Mouse (Mus musculus): Measurements from ENCODE around the gene Gja4. TPM values are rescaled to one million over a fixed set of nuclear protein-coding genes. Genes with fewer than 3 reads are reported as not detected.

Gene Gja4
- total and polyA plus RNA-seq, 2 experiments from 2014 or later = 20.5 to 20.8 TPM

- H3K36me3 ChIP-seq (ENCODE audit: insufficient read depth, low read length) = no peaks in the 10 kb centered on the region
- ATAC-seq = no peak
- H3K9ac ChIP-seq (replicated peaks; ENCODE audit: low read length) = no peak overlapping the region
- no peak overlapping the region for H3K4me2 ChIP-seq (ENCODE audit: low read depth, low read length)
- no peaks in the 10 kb centered on the region for H3K9me3 ChIP-seq (ENCODE audit: low read length)
- no peak overlapping the region for H3K4me3 ChIP-seq (ENCODE audit: low read length)
- DNase-seq (ENCODE audit: low spot score) = no peak
- 82% methylated on average over 6 of the region's 6 CpGs for WGBS
- no peak overlapping the region for H3K27ac ChIP-seq
- no peaks in the 10 kb centered on the region for H3K27me3 ChIP-seq (ENCODE audit: insufficient read depth, low read length)
- H3K4me1 ChIP-seq (ENCODE audit: insufficient read depth, low read length) = no peaks in the 10 kb centered on the region
- no peak for TF ChIP-seq CTCF (IDR thresholded peaks at IDR 0.05; ENCODE audit: low read depth)
Measured at GRCm38 (mm10) chr4:127289039-127289548, 24.7 kb downstream of the Gja4 start.

- 76% methylated on average over 4 of the region's 4 CpGs for WGBS
- Histone ChIP-seq H3K9ac (replicated peaks; ENCODE audit: low read length) (no peak overlapping the region), H3K4me3 (ENCODE audit: low read length) (no peak overlapping the region), H3K27ac (no peak overlapping the region), H3K4me2 (ENCODE audit: low read depth, low read length) (no peak overlapping the region), H3K4me1 (ENCODE audit: insufficient read depth, low read length) (no peaks in the 10 kb centered on the region), H3K36me3 (ENCODE audit: insufficient read depth, low read length) (no peaks in the 10 kb centered on the region), H3K27me3 (ENCODE audit: insufficient read depth, low read length) (no peaks in the 10 kb centered on the region), H3K9me3 (ENCODE audit: low read length) (no peaks in the 10 kb centered on the region)
- no peak for DNase-seq (ENCODE audit: low spot score)
- no peak for ATAC-seq
- TF ChIP-seq CTCF (IDR thresholded peaks at IDR 0.05; ENCODE audit: low read depth) = no peak
Measured at GRCm38 (mm10) chr4:127286907-127287306, 26.9 kb downstream of the Gja4 start.

GRCm38 (mm10) chr4:127279241-127279640, 34.6 kb downstream of the Gja4 start:
- Histone ChIP-seq H3K9me3 (ENCODE audit: low read length) (no peaks in the 10 kb centered on the region), H3K4me2 (ENCODE audit: low read depth, low read length) (no peak overlapping the region), H3K36me3 (ENCODE audit: insufficient read depth, low read length) (no peaks in the 10 kb centered on the region), H3K4me1 (ENCODE audit: insufficient read depth, low read length) (no peaks in the 10 kb centered on the region), H3K4me3 (ENCODE audit: low read length) (no peak overlapping the region), H3K9ac (replicated peaks; ENCODE audit: low read length) (no peak overlapping the region), H3K27ac (no peak overlapping the region), H3K27me3 (ENCODE audit: insufficient read depth, low read length) (no peaks in the 10 kb centered on the region)
- TF ChIP-seq CTCF (IDR thresholded peaks at IDR 0.05; ENCODE audit: low read depth) = no peak
- no peak for DNase-seq (ENCODE audit: low spot score)
- 83% methylated on average over 9 of the region's 9 CpGs for WGBS
- no peak for ATAC-seq

- H3K9me3 ChIP-seq (ENCODE audit: low read length) = no peaks in the 10 kb centered on the region
- no peaks in the 10 kb centered on the region for H3K4me1 ChIP-seq (ENCODE audit: insufficient read depth, low read length)
- H3K9ac ChIP-seq (replicated peaks; ENCODE audit: low read length) = no peak overlapping the region
- H3K4me2 ChIP-seq (ENCODE audit: low read depth, low read length) = no peak overlapping the region
- ATAC-seq = no peak
- no peak overlapping the region for H3K27ac ChIP-seq
- H3K27me3 ChIP-seq (ENCODE audit: insufficient read depth, low read length) = no peaks in the 10 kb centered on the region
- TF ChIP-seq CTCF (IDR thresholded peaks at IDR 0.05; ENCODE audit: low read depth) = no peak
- no peak overlapping the region for H3K4me3 ChIP-seq (ENCODE audit: low read length)
- 67% methylated on average over 9 of the region's 9 CpGs for WGBS
- H3K36me3 ChIP-seq (ENCODE audit: insufficient read depth, low read length) = no peaks in the 10 kb centered on the region
- DNase-seq (ENCODE audit: low spot score) = no peak
Measured at GRCm38 (mm10) chr4:127278451-127279001, 35.3 kb downstream of the Gja4 start.

- H3K36me3 ChIP-seq (ENCODE audit: insufficient read depth, low read length) = no peaks in the 10 kb centered on the region
- TF ChIP-seq CTCF (IDR thresholded peaks at IDR 0.05; ENCODE audit: low read depth) = no peak
- H3K4me3 ChIP-seq (ENCODE audit: low read length) = no peak overlapping the region
- no peaks in the 10 kb centered on the region for H3K9me3 ChIP-seq (ENCODE audit: low read length)
- WGBS = 43% methylated on average over 5 of the region's 5 CpGs
- no peaks in the 10 kb centered on the region for H3K27me3 ChIP-seq (ENCODE audit: insufficient read depth, low read length)
- DNase-seq (ENCODE audit: low spot score) (no peak), ATAC-seq (no peak)
- no peak overlapping the region for H3K4me2 ChIP-seq (ENCODE audit: low read depth, low read length)
- H3K9ac ChIP-seq (replicated peaks; ENCODE audit: low read length) = no peak overlapping the region
- no peak overlapping the region for H3K27ac ChIP-seq
- H3K4me1 ChIP-seq (ENCODE audit: insufficient read depth, low read length) = no peaks in the 10 kb centered on the region
Measured at GRCm38 (mm10) chr4:127264183-127264554, 49.7 kb downstream of the Gja4 start.

GRCm38 (mm10) chr4:127263438-127264182, 50.2 kb downstream of the Gja4 start:
- no peak overlapping the region for H3K27ac ChIP-seq
- TF ChIP-seq CTCF (IDR thresholded peaks at IDR 0.05; ENCODE audit: low read depth) = no peak
- H3K36me3 ChIP-seq (ENCODE audit: insufficient read depth, low read length) = no peaks in the 10 kb centered on the region
- no peaks in the 10 kb centered on the region for H3K27me3 ChIP-seq (ENCODE audit: insufficient read depth, low read length)
- no peak overlapping the region for H3K4me3 ChIP-seq (ENCODE audit: low read length)
- no peak for ATAC-seq
- DNase-seq (ENCODE audit: low spot score) = no peak
- no peaks in the 10 kb centered on the region for H3K9me3 ChIP-seq (ENCODE audit: low read length)
- H3K9ac ChIP-seq (replicated peaks; ENCODE audit: low read length) = no peak overlapping the region
- no peak overlapping the region for H3K4me2 ChIP-seq (ENCODE audit: low read depth, low read length)
- 57% methylated on average over 19 of the region's 19 CpGs for WGBS
- H3K4me1 ChIP-seq (ENCODE audit: insufficient read depth, low read length) = no peaks in the 10 kb centered on the region

GRCm38 (mm10) chr4:127261601-127262000, 52.2 kb downstream of the Gja4 start:
- H3K9ac ChIP-seq (replicated peaks; ENCODE audit: low read length) = no peak overlapping the region
- no peaks in the 10 kb centered on the region for H3K4me1 ChIP-seq (ENCODE audit: insufficient read depth, low read length)
- H3K4me3 ChIP-seq (ENCODE audit: low read length) = no peak overlapping the region
- H3K9me3 ChIP-seq (ENCODE audit: low read length) = no peaks in the 10 kb centered on the region
- no peak for TF ChIP-seq CTCF (IDR thresholded peaks at IDR 0.05; ENCODE audit: low read depth)
- no peaks in the 10 kb centered on the region for H3K36me3 ChIP-seq (ENCODE audit: insufficient read depth, low read length)
- DNase-seq (ENCODE audit: low spot score) (no peak), ATAC-seq (no peak)
- H3K27ac ChIP-seq = no peak overlapping the region
- H3K27me3 ChIP-seq (ENCODE audit: insufficient read depth, low read length) = no peaks in the 10 kb centered on the region
- 89% methylated on average over 14 of the region's 14 CpGs for WGBS
- H3K4me2 ChIP-seq (ENCODE audit: low read depth, low read length) = no peak overlapping the region

Other genes with a start within 250 kb of the Gja4 start
- gene Zmym6, start 236.7 kb downstream of the Gja4 start, total RNA-seq (2014; rRNA removed) = 20.6 and 24.5 TPM in 2 replicates
- 18.3 and 19.9 TPM in 2 replicates for gene Zmym6, start 236.7 kb downstream of the Gja4 start, polyA plus RNA-seq (2015; fragmentation: Nextera tagmentation; extraction: Ambion mirVana)
- gene Tmem35b, start 190.3 kb downstream of the Gja4 start, total RNA-seq (2014; rRNA removed) = 6.7 and 8.7 TPM in 2 replicates
- 13.8 and 15.4 TPM in 2 replicates for gene Tmem35b, start 190.3 kb downstream of the Gja4 start, polyA plus RNA-seq (2015; fragmentation: Nextera tagmentation; extraction: Ambion mirVana)
- 153 and 163 TPM in 2 replicates for gene Dlgap3, start 144.8 kb downstream of the Gja4 start, total RNA-seq (2014; rRNA removed)
- gene Dlgap3, start 144.8 kb downstream of the Gja4 start, polyA plus RNA-seq (2015; fragmentation: Nextera tagmentation; extraction: Ambion mirVana) = 30.0 and 34.2 TPM in 2 replicates
- gene Smim12, start 70.3 kb downstream of the Gja4 start, total RNA-seq (2014; rRNA removed) = 40.8 and 47.2 TPM in 2 replicates
- gene Smim12, start 70.3 kb downstream of the Gja4 start, polyA plus RNA-seq (2015; fragmentation: Nextera tagmentation; extraction: Ambion mirVana) = 63.7 and 65.4 TPM in 2 replicates
- gene Gjb3, start 16.8 kb upstream of the Gja4 start, total RNA-seq (2014; rRNA removed) = 0.21 and 0.83 TPM in 2 replicates
- 0.44 and 0.59 TPM in 2 replicates for gene Gjb3, start 16.8 kb upstream of the Gja4 start, polyA plus RNA-seq (2015; fragmentation: Nextera tagmentation; extraction: Ambion mirVana)
- not detected in 2 replicates for gene Gjb4, start 40.0 kb upstream of the Gja4 start, total RNA-seq (2014; rRNA removed)
- gene Gjb4, start 40.0 kb upstream of the Gja4 start, polyA plus RNA-seq (2015; fragmentation: Nextera tagmentation; extraction: Ambion mirVana) = not detected in 2 replicates
- gene Gjb5, start 44.1 kb upstream of the Gja4 start, total RNA-seq (2014; rRNA removed) = 0.40 and 0.73 TPM in 2 replicates
- 0.51 and 0.57 TPM in 2 replicates for gene Gjb5, start 44.1 kb upstream of the Gja4 start, polyA plus RNA-seq (2015; fragmentation: Nextera tagmentation; extraction: Ambion mirVana)